Comparison of ENCODE assay signal across 8 mouse cellular contexts in the genomic region with DNA sequence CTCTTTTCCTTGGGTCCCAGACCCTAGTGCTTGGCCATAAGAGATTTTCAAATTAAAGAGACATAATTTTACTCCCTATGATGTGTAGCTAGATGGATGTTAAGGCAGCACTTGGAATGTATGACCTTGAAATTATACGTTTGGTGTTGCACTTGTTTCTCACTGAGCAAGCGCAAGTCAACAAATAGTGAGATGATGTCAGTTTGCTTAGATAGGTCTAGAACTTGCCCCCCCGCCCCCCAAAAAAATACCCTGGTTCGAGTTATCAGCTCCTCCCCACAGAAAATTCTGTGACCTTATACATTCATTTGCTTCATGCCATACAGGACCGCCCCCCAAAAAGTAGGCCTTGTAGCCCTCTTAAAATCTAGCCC. TPM values are rescaled to one million over a fixed set of nuclear protein-coding genes. Genes with fewer than 3 reads are reported as not detected.
DNase-seq lines count a peak whose midpoint lies in the region; ATAC-seq and TF ChIP-seq lines count a peak whose summit lies in the region.

No protein-coding gene starts in this region.

- TF ChIP-seq POLR2A in heart, adult 2 months (IDR thresholded peaks at IDR 0.05; ENCODE audit: insufficient read depth, low read depth, low read length) = no peak
- no peak for TF ChIP-seq POLR2A in spleen, adult 2 months (IDR thresholded peaks at IDR 0.05; ENCODE audit: low read depth, low read length)

- no peaks in the 10 kb centered on the region for H3K27me3 ChIP-seq in heart, adult 2 months (ENCODE audit: control insufficient read depth, insufficient read depth, low read length)
- no peaks in the 10 kb centered on the region for H3K27me3 ChIP-seq in spleen, adult 2 months (ENCODE audit: control insufficient read depth, insufficient read depth, low read length)
- H3K27me3 ChIP-seq in liver, embryonic 13.5 days = no peaks in the 10 kb centered on the region

- TF ChIP-seq EP300 in heart, adult 2 months (IDR thresholded peaks at IDR 0.05; ENCODE audit: insufficient read depth, low read depth, low read length) = no peak

- H3K4me2 ChIP-seq in liver, embryonic 13.5 days = peak overlapping the region; percentile 96

- no peak for ATAC-seq in liver, embryonic 13.5 days (ENCODE audit: low read depth)
- no peak for ATAC-seq in granulocyte monocyte progenitor cell, adult 5-6 weeks (replicated peaks; ENCODE audit: poor library complexity, severe bottlenecking)

- intact Hi-C loops in heart, adult 2 months (cut with DNase I) = loop anchor here (2.0 to 5.0 kb wide), 2 partner anchors 205 to 320 kb away; a partner anchor contains a TSS
- intact Hi-C loops in left cerebral cortex, postnatal 4 days (cut with DNase I) = no loop called here

- peaks cover 1% of the 10 kb centered on the region; the same call in 1 of the 2 replicates for H3K4me1 ChIP-seq in heart, adult 2 months (ENCODE audit: control insufficient read depth, insufficient read depth, low read length)
- peaks cover 3% of the 10 kb centered on the region for H3K4me1 ChIP-seq in spleen, adult 2 months (ENCODE audit: control insufficient read depth, insufficient read depth, insufficient read length)
- peaks cover 89% of the 10 kb centered on the region for H3K4me1 ChIP-seq in liver, embryonic 13.5 days (replicated peaks)

- no peak for DNase-seq in heart, adult 2 months
- DNase-seq in heart, adult 8-10 months (ENCODE audit: low spot score) = no peak
- no peak for DNase-seq in spleen, adult 2 months (ENCODE audit: low read depth in 1 of 2, low spot score in 2 of 2)
- no peak for DNase-seq in spleen, postnatal 14 days (ENCODE audit: low spot score in 2 of 2)
- DNase-seq in liver, embryonic 13.5 days = no peak
- no peak for DNase-seq in thymus, postnatal 0 days (ENCODE audit: low spot score)
- DNase-seq in left cerebral cortex, postnatal 4 days = no peak

- 0 out of 2 replicates have a peak overlapping the region, but pooled peaks have one; percentile 27 for H3K4me3 ChIP-seq in heart, adult 2 months
- no peak overlapping the region; the same call in 1 of the 2 replicates for H3K4me3 ChIP-seq in spleen, adult 2 months (ENCODE audit: extremely low read depth, insufficient read depth, insufficient read length)
- H3K4me3 ChIP-seq in liver, embryonic 13.5 days (replicated peaks) = peak overlapping the region; percentile 89

- no peaks in the 10 kb centered on the region for H3K9me3 ChIP-seq in liver, embryonic 13.5 days (replicated peaks)

- H3K27ac ChIP-seq in heart, adult 2 months = no peak overlapping the region; the same call in 1 of the 2 replicates
- H3K27ac ChIP-seq in spleen, adult 2 months (ENCODE audit: insufficient read depth, low read length) = peak overlapping the region; percentile 7; the same call in 1 of the 2 replicates
- H3K27ac ChIP-seq in liver, embryonic 13.5 days = peak overlapping the region; percentile 98

- TF ChIP-seq CTCF in heart, adult 2 months (IDR thresholded peaks at IDR 0.05) = no peak
- TF ChIP-seq CTCF in spleen, adult 2 months (IDR thresholded peaks at IDR 0.05; ENCODE audit: extremely low read depth, insufficient read depth, insufficient read length, insufficient replicate concordance) = no peak

- WGBS in heart, adult 2 months = 56% methylated on average over 5 of the region's 5 CpGs
- 62% methylated on average over 5 of the region's 5 CpGs for WGBS in spleen, adult 2 months
- 50% methylated on average over 5 of the region's 5 CpGs for WGBS in liver, embryonic 13.5 days (ENCODE audit: insufficient replicate concordance)

- no peaks in the 10 kb centered on the region for H3K36me3 ChIP-seq in heart, adult 2 months (ENCODE audit: control insufficient read depth, insufficient read depth, low read length)
- H3K36me3 ChIP-seq in spleen, adult 2 months (ENCODE audit: control insufficient read depth, insufficient read depth, low read length) = 0 out of 2 replicates have a peak, but pooled peaks cover 4% of the 10 kb centered on the region
- peaks cover 41% of the 10 kb centered on the region for H3K36me3 ChIP-seq in liver, embryonic 13.5 days

- H3K79me2 ChIP-seq in heart, adult 2 months (replicated peaks; ENCODE audit: control insufficient read depth, insufficient read depth, low read length) = no peaks in the 10 kb centered on the region

- H3K9ac ChIP-seq in heart, adult 2 months (ENCODE audit: low read depth, low read length) = peak overlapping the region; percentile 36; the same call in 1 of the 2 replicates
- peak overlapping the region; percentile 65 for H3K9ac ChIP-seq in liver, embryonic 13.5 days

RNA-seq across cellular contexts. Expression of a gene that starts 0.6 kb away (rescaled TPM):
- under 1 TPM; 0.13 to 0.32 TPM for total RNA-seq in heart, adult 2 months (2021)
- polyA plus RNA-seq in heart, adult 2 months (2012; rRNA removed) = 0.14 and 0.26 TPM in 2 replicates
- total RNA-seq in heart, adult 8-10 months (2022) = under 1 TPM; 0.16 to 0.49 (median 0.25) TPM
- 1.6 and 2.0 TPM in 2 replicates for polyA plus RNA-seq in spleen, adult 2 months (2012; rRNA removed)
- 69.1 and 79.8 TPM in 2 replicates for polyA plus RNA-seq in liver, embryonic 13.5 days (2015; fragmentation: Nextera tagmentation; extraction: Ambion mirVana)
- 40.6 and 53.2 TPM in 2 replicates for polyA plus RNA-seq in thymus, postnatal 0 days (2015; fragmentation: Nextera tagmentation; extraction: Ambion mirVana)
- total RNA-seq in left cerebral cortex, postnatal 4 days (2021) = 1 to 10 TPM; 1.4 to 1.8 TPM
- 47.8 and 58.8 TPM in 2 replicates for total RNA-seq in granulocyte monocyte progenitor cell, adult 5-6 weeks (2014; fragmentation: Nextera tagmentation)
- total RNA-seq in granulocyte monocyte progenitor cell, adult 5-6 weeks (2017) = 30.3 and 43.5 TPM in 2 replicates

RNA-seq across cellular contexts. Expression of a gene that starts 20.6 kb away (rescaled TPM):
- 10 to 100 TPM; 10.1 to 12.8 TPM for total RNA-seq in heart, adult 2 months (2021)
- polyA plus RNA-seq in heart, adult 2 months (2012; rRNA removed) = 7.1 and 10.9 TPM in 2 replicates
- 10 to 100 TPM; 10.8 to 13.5 (median 11.9) TPM for total RNA-seq in heart, adult 8-10 months (2022)
- polyA plus RNA-seq in spleen, adult 2 months (2012; rRNA removed) = 37.0 and 48.8 TPM in 2 replicates
- 3.4 and 3.8 TPM in 2 replicates for polyA plus RNA-seq in liver, embryonic 13.5 days (2015; fragmentation: Nextera tagmentation; extraction: Ambion mirVana)
- polyA plus RNA-seq in thymus, postnatal 0 days (2015; fragmentation: Nextera tagmentation; extraction: Ambion mirVana) = 40.4 and 41.0 TPM in 2 replicates
- total RNA-seq in left cerebral cortex, postnatal 4 days (2021) = 10 to 100 TPM; 20.3 to 21.5 TPM
- 3.8 and 8.8 TPM in 2 replicates for total RNA-seq in granulocyte monocyte progenitor cell, adult 5-6 weeks (2014; fragmentation: Nextera tagmentation)
- total RNA-seq in granulocyte monocyte progenitor cell, adult 5-6 weeks (2017) = 1.9 and 3.1 TPM in 2 replicates

RNA-seq across cellular contexts. Expression of a gene that starts 43.6 kb away (rescaled TPM):
- 1 to 10 TPM; 9.1 to 9.6 TPM for total RNA-seq in heart, adult 2 months (2021)
- 4.0 and 5.1 TPM in 2 replicates for polyA plus RNA-seq in heart, adult 2 months (2012; rRNA removed)
- total RNA-seq in heart, adult 8-10 months (2022) = 10 to 100 TPM in 3 of 4 experiments, 1 to 10 TPM in 1; 9.4 to 12.6 (median 11.5) TPM
- polyA plus RNA-seq in spleen, adult 2 months (2012; rRNA removed) = 8.0 and 10.1 TPM in 2 replicates
- polyA plus RNA-seq in liver, embryonic 13.5 days (2015; fragmentation: Nextera tagmentation; extraction: Ambion mirVana) = 1.3 TPM in 2 replicates
- polyA plus RNA-seq in thymus, postnatal 0 days (2015; fragmentation: Nextera tagmentation; extraction: Ambion mirVana) = 5.6 and 7.5 TPM in 2 replicates
- total RNA-seq in left cerebral cortex, postnatal 4 days (2021) = 10 to 100 TPM; 22.1 to 24.3 TPM
- 8.6 and 11.4 TPM in 2 replicates for total RNA-seq in granulocyte monocyte progenitor cell, adult 5-6 weeks (2014; fragmentation: Nextera tagmentation)
- 2.7 and 2.8 TPM in 2 replicates for total RNA-seq in granulocyte monocyte progenitor cell, adult 5-6 weeks (2017)

Comparison
In these comparisons a context has a peak if more than half of its experiments do, and no peak if none do; other contexts are left out.
1. RNA of a gene that starts 0.6 kb away (total RNA-seq): 30.3 to 58.8 TPM in granulocyte monocyte progenitor cell, adult 5-6 weeks; 1.4 to 1.8 TPM in left cerebral cortex, postnatal 4 days, 0.13 to 0.32 TPM in heart, adult 2 months and 0.16 to 0.49 TPM in heart, adult 8-10 months; every median in the first group is over 10 times any median in the second.